Mouse (Mus musculus) adrenal gland (tissue): Measurements from ENCODE around the gene Hist1h4m.

ENCODE experiments used
- microRNA-seq, 2 experiments: library from miRNA; unstranded; fragments of <30 nt; microRNA quantifications; one replicate each; pipeline ENCODE4; 2019

Hist1h4m gene

Small RNA genes lying within 50 kb of the gene (microRNA-seq; reads per million reads assigned to microRNA genes)
- gene Gm19658, result 0 reads per million in 2 experiments
- gene Gm44346, result 0 reads per million in 2 experiments
- gene Gm44466, result 0 reads per million in 2 experiments
